Mouse (Mus musculus) embryonic fibroblast, embryonic 13.5 days (primary cell): ENCODE measurements around the gene Ttc28. TPM values are rescaled to one million over a fixed set of nuclear protein-coding genes. Genes with fewer than 3 reads are reported as not detected.

Experiments used
- H3K27ac ChIP-seq: 2 replicates; pipeline ENCODE4 v1.5.1; 2012; ENCODE audit warnings: low read length, control low read depth, inconsistent platforms; ENCODE audit not compliant: insufficient read depth
- H3K4me1 ChIP-seq: 2 replicates; pipeline ENCODE4 v1.6.1; 2011; ENCODE audit warnings: low read length; ENCODE audit not compliant: control insufficient read depth, insufficient read depth
- H3K4me3 ChIP-seq: 2 replicates; pipeline ENCODE4 v1.5.1; 2011; ENCODE audit warnings: mild to moderate bottlenecking, control low read depth, low read length; ENCODE audit not compliant: insufficient read depth
- CTCF ChIP-seq: IDR thresholded peaks from 2 replicates; pipeline ENCODE4 v1.5.1; 2011; ENCODE audit warnings: mild to moderate bottlenecking, control low read depth, low read length, moderate library complexity, borderline replicate concordance; ENCODE audit not compliant: insufficient read depth
- POLR2A ChIP-seq: IDR thresholded peaks from 2 replicates; pipeline ENCODE4 v1.6.1; 2011; ENCODE audit warnings: low read depth, mild to moderate bottlenecking, control low read depth, low read length, moderate library complexity
- polyA plus RNA-seq: library from polyadenylated mRNA; stranded (reverse); fragments of >200 nt; gene quantifications from 2 replicates; pipeline ENCODE4 v1.2.4, GENCODE M21; 2011; ENCODE audit warnings: low read depth; ENCODE audit not compliant: missing spikeins, insufficient read length

Gene Ttc28
- polyA plus RNA-seq, 1 experiment: 34.4 TPM

GRCm38 (mm10) chr5:111037123-111037748, 157.6 kb downstream of the Ttc28 start:
- Histone ChIP-seq H3K4me1 (peaks cover 5% of the 10 kb centered on the region), H3K4me3 (no peak overlapping the region), H3K27ac (no peak overlapping the region)
- TF ChIP-seq CTCF (no peak), POLR2A (no peak)

- no peak overlapping the region for H3K27ac ChIP-seq
- TF ChIP-seq POLR2A (no peak), CTCF (no peak)
- peaks cover 5% of the 10 kb centered on the region for H3K4me1 ChIP-seq
- no peak overlapping the region for H3K4me3 ChIP-seq
Measured at GRCm38 (mm10) chr5:111039771-111040170, 160.2 kb downstream of the Ttc28 start.

GRCm38 (mm10) chr5:111041952-111042351, 162.3 kb downstream of the Ttc28 start:
- peaks cover 5% of the 10 kb centered on the region for H3K4me1 ChIP-seq
- H3K4me3 ChIP-seq: no peak overlapping the region
- H3K27ac ChIP-seq: no peak overlapping the region
- no peak for TF ChIP-seq POLR2A
- TF ChIP-seq CTCF: no peak

GRCm38 (mm10) chr5:111044193-111044592, 164.6 kb downstream of the Ttc28 start:
- Histone ChIP-seq H3K27ac (no peak overlapping the region), H3K4me1 (peaks cover 5% of the 10 kb centered on the region), H3K4me3 (no peak overlapping the region)
- no peak for TF ChIP-seq CTCF
- TF ChIP-seq POLR2A: no peak

- TF ChIP-seq POLR2A (no peak), CTCF (no peak)
- H3K27ac ChIP-seq: no peak overlapping the region
- peaks cover 5% of the 10 kb centered on the region for H3K4me1 ChIP-seq
- H3K4me3 ChIP-seq: no peak overlapping the region
Measured at GRCm38 (mm10) chr5:111046359-111046758, 166.8 kb downstream of the Ttc28 start.

- Histone ChIP-seq H3K4me1 (peaks cover 5% of the 10 kb centered on the region), H3K27ac (no peak overlapping the region), H3K4me3 (no peak overlapping the region)
- TF ChIP-seq CTCF (no peak), POLR2A (no peak)
Measured at GRCm38 (mm10) chr5:111046841-111047476, 167.4 kb downstream of the Ttc28 start.

- TF ChIP-seq POLR2A (no peak), CTCF (no peak)
- Histone ChIP-seq H3K27ac (no peak overlapping the region), H3K4me3 (no peak overlapping the region), H3K4me1 (peaks cover 5% of the 10 kb centered on the region)
Measured at GRCm38 (mm10) chr5:111048036-111048435, 168.4 kb downstream of the Ttc28 start.

- no peak overlapping the region for H3K4me3 ChIP-seq
- TF ChIP-seq CTCF: no peak
- no peak for TF ChIP-seq POLR2A
- no peaks in the 10 kb centered on the region; the same call in 1 of the 2 replicates for H3K4me1 ChIP-seq
- H3K27ac ChIP-seq: no peak overlapping the region
Measured at GRCm38 (mm10) chr5:111049584-111049983, 170.0 kb downstream of the Ttc28 start.

GRCm38 (mm10) chr5:111050135-111050534, 170.5 kb downstream of the Ttc28 start:
- Histone ChIP-seq H3K4me3 (no peak overlapping the region), H3K4me1 (no peaks in the 10 kb centered on the region; the same call in 1 of the 2 replicates), H3K27ac (no peak overlapping the region)
- no peak for TF ChIP-seq POLR2A
- TF ChIP-seq CTCF: no peak

GRCm38 (mm10) chr5:111054380-111054779, 174.8 kb downstream of the Ttc28 start:
- Histone ChIP-seq H3K4me1 (peaks cover 24% of the 10 kb centered on the region), H3K27ac (no peak overlapping the region), H3K4me3 (no peak overlapping the region)
- TF ChIP-seq CTCF: no peak
- no peak for TF ChIP-seq POLR2A

- peaks cover 24% of the 10 kb centered on the region for H3K4me1 ChIP-seq
- H3K27ac ChIP-seq: peak overlapping the region; percentile 17
- no peak overlapping the region for H3K4me3 ChIP-seq
- TF ChIP-seq CTCF (no peak), POLR2A (no peak)
Measured at GRCm38 (mm10) chr5:111054848-111055428, 175.3 kb downstream of the Ttc28 start.
